Mouse (Mus musculus): ENCODE results near the gene Mtfmt. TPM values are rescaled to one million over a fixed set of nuclear protein-coding genes. Genes with fewer than 3 reads are reported as not detected.

The Mtfmt gene
- total and polyA plus RNA-seq, 3 experiments, result 18.1 to 26.3 (median 26.2) TPM

DNA sequence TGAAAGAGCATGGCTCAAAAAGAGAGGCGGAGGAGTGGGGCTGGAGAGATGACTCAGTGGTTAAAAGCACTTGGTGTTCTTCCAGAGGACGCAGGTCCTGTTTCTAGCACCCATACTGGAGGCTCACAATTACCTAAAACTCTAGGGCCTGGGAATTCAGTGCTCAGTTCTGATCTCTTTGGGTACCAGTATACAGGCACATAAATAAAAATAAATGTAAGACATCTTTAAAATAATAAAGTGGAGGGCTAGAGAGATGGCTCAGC lies 30.5 kb upstream of the Mtfmt start:
- Histone ChIP-seq H3K4me1 (ENCODE audit: control insufficient read depth in 1 of 2, insufficient read depth in 2 of 2) (no peaks in the 10 kb centered on the region), H3K79me2 (replicated peaks; ENCODE audit: control insufficient read depth, extremely low read depth, insufficient read depth, poor library complexity, severe bottlenecking) (no peaks in the 10 kb centered on the region), H3K4me3 (replicated peaks in 1 of 3; ENCODE audit: low read depth in 2 of 3, low read length in 2 of 3, poor library complexity in 1 of 3) (no peak overlapping the region), H3K9me3 (replicated peaks; ENCODE audit: low read length) (no peaks in the 10 kb centered on the region), H3K9ac (ENCODE audit: insufficient read depth, low read depth) (no peak overlapping the region), H3K27ac (ENCODE audit: insufficient read depth, low read depth) (no peak overlapping the region), H3K4me2 (ENCODE audit: insufficient read depth, low read depth, poor library complexity, severe bottlenecking) (no peak overlapping the region), H3K36me3 (replicated peaks in 1 of 2; ENCODE audit: control insufficient read depth in 1 of 2, insufficient read depth in 1 of 2, low read length in 1 of 2) (no peaks in the 10 kb centered on the region), H3K27me3 (replicated peaks) (no peaks in the 10 kb centered on the region)
- no peak for TF ChIP-seq RCOR1 (conservative IDR thresholded peaks at IDR 0.05; ENCODE audit: low read depth, low read length)
- no peak for TF ChIP-seq TCF12 (IDR thresholded peaks at IDR 0.05; ENCODE audit: low read depth, low read length)
- TF ChIP-seq NRF1 (IDR thresholded peaks at IDR 0.05; ENCODE audit: low read depth, low read length), result no peak
- no peak for TF ChIP-seq MAZ (IDR thresholded peaks at IDR 0.05; ENCODE audit: low read depth, low read length)
- no peak for TF ChIP-seq CTCF (conservative IDR thresholded peaks at IDR 0.05 in 1 of 2, IDR thresholded peaks at IDR 0.05 in 1 of 2; ENCODE audit: low read depth in 2 of 2, low read length in 2 of 2)
- no peak for TF ChIP-seq MAX (IDR thresholded peaks at IDR 0.05; ENCODE audit: low read length)
- TF ChIP-seq ZNF384 (IDR thresholded peaks at IDR 0.05; ENCODE audit: low read depth, low read length), result no peak
- TF ChIP-seq MEF2A (IDR thresholded peaks at IDR 0.05; ENCODE audit: borderline replicate concordance, low read depth, low read length), result no peak
- TF ChIP-seq GABPA (IDR thresholded peaks at IDR 0.05; ENCODE audit: insufficient replicate concordance, low read depth, low read length), result no peak
- TF ChIP-seq POLR2A (IDR thresholded peaks at IDR 0.05; ENCODE audit: low read depth, low read length), result no peak
- TF ChIP-seq JUN (IDR thresholded peaks at IDR 0.05; ENCODE audit: insufficient read depth, low read depth, low read length), result no peak
- no peak for TF ChIP-seq SIN3A (IDR thresholded peaks at IDR 0.05; ENCODE audit: low read length)
- TF ChIP-seq POLR2AphosphoS2 (IDR thresholded peaks at IDR 0.05; ENCODE audit: low read depth, low read length), result no peak
- no peak for TF ChIP-seq SMC3 (IDR thresholded peaks at IDR 0.05; ENCODE audit: low read depth, low read length)
- no peak for TF ChIP-seq CHD1 (IDR thresholded peaks at IDR 0.05; ENCODE audit: low read depth, low read length)
- no peak for TF ChIP-seq HCFC1 (IDR thresholded peaks at IDR 0.05; ENCODE audit: low read depth, low read length)
- TF ChIP-seq PAX5 (IDR thresholded peaks at IDR 0.05; ENCODE audit: low read length), result no peak
- no peak for TF ChIP-seq ETS1 (conservative IDR thresholded peaks at IDR 0.05; ENCODE audit: low read depth, low read length)
- in situ Hi-C loops (cut with MboI; ENCODE audit: low pct_ligation_motif_present, low pct_unique_long_range_greater_than_20kb, low sequenced_read_pairs), result no loop called here
- dilution Hi-C loops (cut with MboI; ENCODE audit: extremely low pct_ligation_motif_present, extremely low pct_unique_long_range_greater_than_20kb, low sequenced_read_pairs), result no loop called here
- no peak for DNase-seq (ENCODE audit: extremely low read depth)

DNA sequence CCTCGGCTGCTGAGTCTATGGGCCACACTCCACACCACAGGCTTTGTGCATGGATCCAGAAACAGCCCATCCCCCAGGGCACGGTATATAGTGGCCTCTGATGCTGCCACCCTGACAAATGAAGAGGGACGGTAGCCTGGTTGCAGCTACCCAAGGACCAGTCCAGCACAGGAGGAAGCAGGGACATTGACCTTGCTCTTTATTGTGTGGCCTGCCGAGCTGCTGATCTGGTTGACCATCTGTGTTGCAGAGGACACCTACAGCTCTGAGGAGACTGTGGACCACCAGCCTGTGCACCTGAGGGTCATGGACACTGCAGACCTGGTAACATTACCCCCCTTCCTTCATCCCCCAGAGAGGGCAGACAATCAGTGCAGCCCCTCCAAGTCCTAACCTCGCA lies 28.3 kb upstream of the Mtfmt start:
- TF ChIP-seq E2F4 (IDR thresholded peaks at IDR 0.05; ENCODE audit: insufficient replicate concordance, low read depth, low read length) (no peak), ZKSCAN1 (IDR thresholded peaks at IDR 0.05; ENCODE audit: borderline replicate concordance, low read depth, low read length) (no peak)
- no peaks in the 10 kb centered on the region for H3K36me3 ChIP-seq (replicated peaks in 1 of 2; ENCODE audit: control insufficient read depth in 1 of 2, insufficient read depth in 1 of 2, low read length in 1 of 2)
- no peaks in the 10 kb centered on the region for H3K4me1 ChIP-seq (ENCODE audit: control insufficient read depth in 1 of 2, insufficient read depth in 2 of 2)
- in situ Hi-C loops (cut with MboI; ENCODE audit: low pct_ligation_motif_present, low pct_unique_long_range_greater_than_20kb, low sequenced_read_pairs) (no loop called here), dilution Hi-C loops (cut with MboI; ENCODE audit: extremely low pct_ligation_motif_present, extremely low pct_unique_long_range_greater_than_20kb, low sequenced_read_pairs) (no loop called here)
- no peak for DNase-seq (ENCODE audit: extremely low read depth)
- H3K4me3 ChIP-seq (replicated peaks in 1 of 3; ENCODE audit: low read depth in 2 of 3, low read length in 2 of 3, poor library complexity in 1 of 3), result no peak overlapping the region
- H3K9me3 ChIP-seq (replicated peaks; ENCODE audit: low read length), result no peaks in the 10 kb centered on the region
- H3K79me2 ChIP-seq (replicated peaks; ENCODE audit: control insufficient read depth, extremely low read depth, insufficient read depth, poor library complexity, severe bottlenecking), result no peaks in the 10 kb centered on the region
- no peak overlapping the region for H3K9ac ChIP-seq (ENCODE audit: insufficient read depth, low read depth)
- peaks cover 2% of the 10 kb centered on the region for H3K27me3 ChIP-seq (replicated peaks)
- no peak overlapping the region for H3K27ac ChIP-seq (ENCODE audit: insufficient read depth, low read depth)
- no peak overlapping the region for H3K4me2 ChIP-seq (ENCODE audit: insufficient read depth, low read depth, poor library complexity, severe bottlenecking)

Data from CH12.LX (cell line).